Mouse (Mus musculus): ENCODE measurements at regions not wholly inside any gene's neighbourhood (a gene's known extent, or its start where the extent isn't known, plus 50 kb on each side); places are given as distances from the start of the nearest gene placed in this dataset.

DNA sequence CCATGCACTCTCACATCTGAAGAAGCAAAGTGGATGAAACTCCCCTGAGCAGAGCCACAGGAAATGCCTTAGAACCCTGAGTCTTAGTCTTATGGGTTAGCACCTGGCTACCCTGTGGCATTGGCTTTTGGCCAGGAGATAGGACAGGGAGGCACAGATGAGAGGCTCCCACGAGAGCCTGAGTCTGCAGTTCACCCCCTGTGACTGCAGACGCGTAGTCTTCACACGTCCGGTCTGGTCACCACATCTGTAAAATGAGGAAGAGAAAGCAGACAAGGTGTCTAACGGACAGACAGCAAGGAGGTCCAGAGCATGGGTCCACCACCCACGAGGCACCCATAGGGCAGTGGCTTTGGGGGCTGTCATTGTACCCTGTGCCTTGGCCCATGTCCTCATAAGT, 203.2 kb upstream of the Tle3 start:
- 86% methylated on average over 7 of the region's 7 CpGs for WGBS
- H3K9ac ChIP-seq (replicated peaks): no peak overlapping the region
- H3K4me1 ChIP-seq: peaks cover 23% of the 10 kb centered on the region
- no peak for ATAC-seq (ENCODE audit: low FRiP score)
- no peaks in the 10 kb centered on the region for H3K9me3 ChIP-seq (replicated peaks)
- 0 out of 2 replicates have a peak, but pooled peaks cover 5% of the 10 kb centered on the region for H3K27me3 ChIP-seq (replicated peaks)
- no peak overlapping the region for H3K4me2 ChIP-seq
- H3K36me3 ChIP-seq: no peaks in the 10 kb centered on the region
- H3K4me3 ChIP-seq (replicated peaks): no peak overlapping the region
- no peak overlapping the region for H3K27ac ChIP-seq (replicated peaks)

DNA sequence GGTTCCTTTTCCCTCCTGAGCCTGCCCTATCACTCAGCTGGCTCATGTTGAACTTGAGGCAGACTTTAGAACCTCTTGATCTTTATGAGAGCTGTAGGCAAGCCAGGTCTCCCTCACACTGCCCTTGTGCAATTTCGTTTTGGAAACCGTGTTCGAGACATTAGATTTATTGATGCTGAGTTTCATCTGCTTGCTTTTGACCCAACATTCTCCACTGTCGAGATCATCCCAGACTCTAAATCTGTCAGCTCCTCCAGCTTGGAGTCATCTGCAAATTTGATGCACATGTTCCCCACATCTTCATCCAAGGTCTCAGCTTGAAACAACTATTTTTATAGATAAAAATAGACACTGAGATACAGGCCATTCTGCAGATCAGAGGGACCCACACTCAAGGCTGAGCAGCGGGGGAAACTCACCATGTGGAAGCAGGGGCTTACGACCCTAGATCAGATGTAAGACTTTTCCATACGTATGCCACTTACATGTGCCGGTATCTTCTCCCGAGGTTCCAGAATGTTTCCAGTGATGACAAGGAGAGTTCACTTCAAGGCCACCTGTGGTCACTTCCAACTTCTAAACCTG, 202.6 kb upstream of the Tle3 start:
- Histone ChIP-seq H3K27ac (replicated peaks) (no peak overlapping the region), H3K27me3 (replicated peaks) (0 out of 2 replicates have a peak, but pooled peaks cover 5% of the 10 kb centered on the region), H3K9me3 (replicated peaks) (no peaks in the 10 kb centered on the region), H3K36me3 (no peaks in the 10 kb centered on the region), H3K4me2 (no peak overlapping the region), H3K9ac (replicated peaks) (no peak overlapping the region), H3K4me3 (replicated peaks) (no peak overlapping the region), H3K4me1 (peaks cover 17% of the 10 kb centered on the region)
- ATAC-seq (ENCODE audit: low FRiP score): no peak
- WGBS: 89% methylated on average over 9 of the region's 9 CpGs

DNA sequence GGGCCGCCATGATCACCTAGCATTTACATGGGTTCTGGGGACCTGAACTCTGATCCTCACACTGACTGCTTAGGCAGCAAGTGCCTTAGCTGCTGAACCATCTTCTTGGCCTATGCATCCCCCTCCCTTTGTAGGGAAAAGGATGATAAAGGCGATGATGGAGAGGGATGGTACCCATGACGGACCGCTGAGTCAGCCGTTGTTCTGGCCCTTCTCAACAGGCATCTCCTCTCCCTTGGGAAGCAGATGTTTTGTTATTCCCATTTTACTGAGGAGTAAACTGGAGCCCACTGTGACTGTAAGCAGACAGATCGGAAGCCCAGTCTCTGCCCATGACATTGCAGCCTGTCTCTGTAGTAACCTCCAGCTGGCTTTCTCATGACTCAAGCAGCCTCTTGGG, 201.2 kb upstream of the Tle3 start:
- no peak overlapping the region for H3K9ac ChIP-seq (replicated peaks)
- 0 out of 2 replicates have a peak, but pooled peaks cover under 1% of the 10 kb centered on the region for H3K27me3 ChIP-seq (replicated peaks)
- H3K4me2 ChIP-seq: no peak overlapping the region
- H3K4me1 ChIP-seq: peaks cover 12% of the 10 kb centered on the region; the same call in 1 of the 2 replicates
- H3K27ac ChIP-seq (replicated peaks): no peak overlapping the region
- ATAC-seq (ENCODE audit: low FRiP score): no peak
- H3K36me3 ChIP-seq: no peaks in the 10 kb centered on the region
- no peak overlapping the region for H3K4me3 ChIP-seq (replicated peaks)
- 92% methylated on average over 6 of the region's 6 CpGs for WGBS
- no peaks in the 10 kb centered on the region for H3K9me3 ChIP-seq (replicated peaks)

DNA sequence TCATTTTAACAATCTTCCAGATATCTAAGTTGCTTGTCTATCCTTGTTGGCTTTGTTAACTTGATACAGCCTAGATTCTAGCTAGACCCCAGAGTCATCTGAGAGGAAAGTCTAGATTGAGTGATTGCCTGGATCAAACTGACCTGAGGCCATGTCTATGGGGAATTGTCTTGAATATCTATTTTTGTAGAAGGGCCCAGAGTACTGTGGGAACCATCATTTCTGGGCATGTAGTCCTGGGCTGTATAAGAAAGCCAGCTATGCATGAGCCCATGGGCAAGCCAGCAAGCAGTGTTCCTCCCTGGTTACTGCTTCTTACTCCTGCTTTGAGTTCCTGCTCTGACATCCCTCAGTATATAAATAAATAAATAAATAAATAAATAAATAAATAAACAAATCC, 199.7 kb upstream of the Tle3 start:
- Histone ChIP-seq H3K4me3 (replicated peaks) (no peak overlapping the region), H3K27ac (replicated peaks) (no peak overlapping the region), H3K9ac (replicated peaks) (no peak overlapping the region), H3K4me1 (peaks cover 12% of the 10 kb centered on the region; the same call in 1 of the 2 replicates), H3K27me3 (replicated peaks) (no peaks in the 10 kb centered on the region), H3K9me3 (replicated peaks) (no peaks in the 10 kb centered on the region), H3K4me2 (no peak overlapping the region), H3K36me3 (no peaks in the 10 kb centered on the region)
- no peak for ATAC-seq (ENCODE audit: low FRiP score)

DNA sequence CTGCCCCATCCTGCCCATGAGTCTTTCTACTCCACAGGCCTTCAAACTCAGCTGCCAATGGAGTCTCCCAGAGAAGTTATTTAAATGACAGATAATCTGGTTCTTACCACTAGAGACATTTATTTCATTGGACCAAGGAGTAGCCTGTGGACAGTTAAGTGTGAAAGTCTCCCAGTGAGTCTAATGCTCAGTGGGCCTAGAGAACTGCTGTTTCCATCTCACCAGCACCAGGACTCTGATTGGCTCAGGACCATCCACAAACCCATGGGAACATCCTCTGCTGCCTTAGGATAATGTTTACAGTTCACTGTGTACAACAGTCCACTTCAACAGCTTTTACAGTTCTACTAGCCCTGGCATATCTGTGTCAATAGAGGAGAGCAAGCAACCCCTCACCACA, 198.6 kb upstream of the Tle3 start:
- H3K27me3 ChIP-seq (replicated peaks): no peaks in the 10 kb centered on the region
- H3K27ac ChIP-seq (replicated peaks): no peak overlapping the region
- ATAC-seq (ENCODE audit: low FRiP score): no peak
- peaks cover 8% of the 10 kb centered on the region; the same call in 1 of the 2 replicates for H3K4me1 ChIP-seq
- no peaks in the 10 kb centered on the region for H3K9me3 ChIP-seq (replicated peaks)
- no peak overlapping the region for H3K4me3 ChIP-seq (replicated peaks)
- no peaks in the 10 kb centered on the region for H3K36me3 ChIP-seq
- no peak overlapping the region for H3K4me2 ChIP-seq
- no peak overlapping the region for H3K9ac ChIP-seq (replicated peaks)

DNA sequence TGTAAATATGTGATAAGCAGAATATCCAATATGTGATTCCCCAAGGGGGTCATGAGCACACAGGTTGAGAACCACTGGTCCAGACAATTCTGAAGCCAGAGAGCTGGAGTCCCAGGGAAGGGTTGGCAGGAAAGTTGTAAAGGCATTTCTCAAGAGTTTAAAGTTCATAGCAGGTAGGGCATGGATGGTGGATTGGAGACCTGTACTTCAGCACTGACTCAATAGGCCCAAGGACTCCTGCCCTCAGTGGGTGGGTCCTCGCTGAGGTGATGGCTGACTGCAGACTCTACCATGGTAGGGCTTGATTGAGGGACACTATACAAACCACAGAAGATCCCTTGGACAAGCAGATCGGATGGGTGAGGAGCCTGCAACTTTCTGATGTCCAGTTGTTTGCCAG, 196.8 kb upstream of the Tle3 start:
- Histone ChIP-seq H3K27ac (replicated peaks) (no peak overlapping the region), H3K9me3 (replicated peaks) (no peaks in the 10 kb centered on the region), H3K4me2 (no peak overlapping the region), H3K27me3 (replicated peaks) (no peaks in the 10 kb centered on the region), H3K4me1 (peaks cover 8% of the 10 kb centered on the region; the same call in 1 of the 2 replicates), H3K9ac (replicated peaks) (no peak overlapping the region), H3K4me3 (replicated peaks) (no peak overlapping the region), H3K36me3 (no peaks in the 10 kb centered on the region)
- 96% methylated on average over 2 of the region's 2 CpGs for WGBS
- ATAC-seq (ENCODE audit: low FRiP score): no peak

DNA sequence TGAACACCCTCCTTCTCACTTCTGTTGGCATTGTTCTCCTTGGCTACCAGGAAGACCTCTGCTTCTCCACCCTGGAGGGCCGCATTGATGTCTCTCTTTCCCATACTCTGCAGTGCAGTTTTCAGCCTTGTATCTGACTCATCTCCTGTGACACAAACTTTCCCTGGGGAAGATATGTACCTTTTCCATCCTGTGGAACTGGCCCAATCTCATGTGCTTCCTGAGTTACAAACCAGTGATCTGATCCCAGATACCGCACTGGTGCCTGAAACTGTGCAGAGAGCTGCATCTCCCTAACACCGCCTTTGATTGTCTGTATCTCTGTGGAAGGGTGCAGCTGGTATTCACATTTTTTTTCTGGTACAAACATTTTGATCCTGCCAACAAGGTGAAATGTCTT, 195.3 kb upstream of the Tle3 start:
- no peak overlapping the region for H3K27ac ChIP-seq (replicated peaks)
- no peaks in the 10 kb centered on the region for H3K27me3 ChIP-seq (replicated peaks)
- H3K9ac ChIP-seq (replicated peaks): no peak overlapping the region
- no peak for ATAC-seq (ENCODE audit: low FRiP score)
- no peaks in the 10 kb centered on the region for H3K36me3 ChIP-seq
- 93% methylated on average over 3 of the region's 3 CpGs for WGBS
- H3K4me2 ChIP-seq: no peak overlapping the region
- no peak overlapping the region for H3K4me3 ChIP-seq (replicated peaks)
- H3K9me3 ChIP-seq (replicated peaks): no peaks in the 10 kb centered on the region
- peaks cover 8% of the 10 kb centered on the region; the same call in 1 of the 2 replicates for H3K4me1 ChIP-seq

DNA sequence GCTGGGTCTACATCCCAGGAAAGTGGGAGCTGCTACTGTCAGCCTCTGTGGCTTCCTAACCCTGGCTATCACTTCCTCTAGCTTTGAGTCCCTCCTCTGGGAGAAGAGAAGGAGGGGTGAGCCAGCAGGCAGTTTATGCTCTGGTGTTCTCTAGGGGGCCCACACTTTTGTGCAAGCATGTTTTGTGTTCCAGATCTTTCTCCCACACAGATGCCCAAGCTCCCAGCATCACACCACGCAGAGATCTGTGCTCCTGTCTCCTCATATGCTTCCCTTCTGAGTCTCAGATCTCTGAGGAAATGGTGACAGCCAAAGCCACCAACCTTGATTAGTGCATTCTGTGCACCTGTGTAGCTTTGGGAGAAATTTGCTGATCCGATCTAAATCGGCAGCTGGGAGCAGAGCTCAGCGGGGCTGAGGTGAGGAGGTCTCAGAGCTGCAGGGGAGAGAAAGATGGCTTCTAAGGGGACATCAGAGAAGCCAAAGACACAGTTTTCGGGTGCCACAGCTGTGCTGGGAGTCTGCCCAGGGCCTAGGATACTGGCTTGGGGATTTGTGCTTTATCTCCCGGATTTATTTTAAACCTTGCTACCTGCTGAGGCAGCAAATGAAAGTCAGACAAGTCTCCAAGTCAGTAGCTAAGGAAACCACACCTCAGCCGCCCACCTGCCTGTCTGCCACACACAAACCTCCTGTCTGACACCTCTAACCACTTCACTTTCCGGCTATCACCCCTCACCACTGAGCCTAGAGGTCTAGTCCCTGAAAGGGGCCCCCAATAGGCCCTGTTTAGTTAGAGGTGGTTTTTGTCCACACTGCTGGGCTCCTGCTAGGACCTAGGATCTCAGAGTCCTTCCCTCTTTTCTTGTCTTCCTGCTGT, 185.4 kb upstream of the Tle3 start:
- Histone ChIP-seq H3K9ac (replicated peaks) (no peak overlapping the region), H3K4me2 (no peak overlapping the region), H3K27ac (replicated peaks) (no peak overlapping the region), H3K27me3 (replicated peaks) (no peaks in the 10 kb centered on the region), H3K36me3 (no peaks in the 10 kb centered on the region), H3K4me3 (replicated peaks) (no peak overlapping the region), H3K4me1 (peaks cover 5% of the 10 kb centered on the region; the same call in 1 of the 2 replicates), H3K9me3 (replicated peaks) (no peaks in the 10 kb centered on the region; the same call in 1 of the 2 replicates)
- WGBS: 66% methylated on average over 8 of the region's 8 CpGs
- no peak for ATAC-seq (ENCODE audit: low FRiP score)

DNA sequence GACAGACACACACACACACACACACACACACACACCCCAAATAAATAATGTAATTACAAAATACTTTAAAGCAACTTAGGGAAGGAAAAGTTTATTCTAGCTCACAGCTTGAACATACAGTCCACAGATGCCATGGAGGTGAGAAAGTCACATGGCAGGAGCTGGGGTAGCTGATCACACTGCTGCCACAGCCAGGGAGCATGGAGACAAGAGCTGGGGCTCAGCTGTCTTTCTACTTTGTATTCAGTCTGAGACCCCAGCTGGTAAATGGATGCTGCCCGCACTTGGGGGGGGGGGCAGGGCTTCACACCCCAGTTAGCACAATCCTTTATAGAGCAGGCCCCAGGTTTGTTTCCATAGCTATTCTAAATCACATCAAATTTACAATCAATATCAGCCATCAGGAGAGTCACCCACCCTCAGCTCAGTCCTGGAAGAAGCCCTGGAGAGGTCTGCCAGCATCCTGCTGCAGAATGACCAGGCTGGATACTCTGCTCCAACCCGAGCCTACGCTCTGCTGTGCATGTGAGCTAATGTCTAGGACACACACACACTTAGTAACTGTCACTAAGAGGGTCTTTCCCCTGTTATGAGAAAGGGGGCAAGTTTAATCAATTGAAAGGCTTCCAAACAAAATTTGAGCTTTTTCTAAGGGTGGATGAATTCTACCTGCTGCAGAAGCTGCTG, 184.3 kb upstream of the Tle3 start:
- Histone ChIP-seq H3K4me2 (no peak overlapping the region), H3K27ac (replicated peaks) (0 out of 2 replicates have a peak overlapping the region, but pooled peaks have one; percentile 14), H3K36me3 (no peaks in the 10 kb centered on the region), H3K4me3 (replicated peaks) (no peak overlapping the region), H3K27me3 (replicated peaks) (no peaks in the 10 kb centered on the region), H3K4me1 (peaks cover 5% of the 10 kb centered on the region; the same call in 1 of the 2 replicates), H3K9ac (replicated peaks) (no peak overlapping the region), H3K9me3 (replicated peaks) (no peaks in the 10 kb centered on the region; the same call in 1 of the 2 replicates)
- 35% methylated on average over 3 of the region's 3 CpGs for WGBS
- no peak for ATAC-seq (ENCODE audit: low FRiP score)

DNA sequence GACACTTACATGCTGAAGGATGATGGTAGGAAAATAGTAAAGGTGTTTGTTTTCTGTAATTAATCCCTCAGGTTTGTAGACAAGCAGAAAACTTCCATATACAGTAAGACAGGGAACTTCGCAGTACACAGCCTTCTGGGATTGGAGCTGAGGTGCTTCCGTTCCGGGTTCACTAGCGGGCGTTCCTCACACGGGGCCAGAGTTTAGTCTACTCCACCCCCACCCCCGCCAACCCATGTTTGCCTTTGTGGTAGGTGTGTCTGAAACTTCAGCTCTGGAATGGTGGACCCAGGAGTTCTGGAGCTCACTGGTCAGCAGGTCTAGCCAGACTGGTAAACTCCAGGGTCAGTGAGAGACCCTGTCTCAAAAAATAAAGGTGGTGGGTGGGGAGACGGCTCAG, 182.9 kb upstream of the Tle3 start:
- no peaks in the 10 kb centered on the region for H3K27me3 ChIP-seq (replicated peaks)
- ATAC-seq (ENCODE audit: low FRiP score): no peak
- H3K4me1 ChIP-seq: peaks cover 5% of the 10 kb centered on the region; the same call in 1 of the 2 replicates
- no peaks in the 10 kb centered on the region; the same call in 1 of the 2 replicates for H3K9me3 ChIP-seq (replicated peaks)
- H3K4me3 ChIP-seq (replicated peaks): no peak overlapping the region
- no peak overlapping the region for H3K27ac ChIP-seq (replicated peaks)
- WGBS: 92% methylated on average over 8 of the region's 8 CpGs
- no peaks in the 10 kb centered on the region for H3K36me3 ChIP-seq
- H3K4me2 ChIP-seq: no peak overlapping the region
- H3K9ac ChIP-seq (replicated peaks): no peak overlapping the region

DNA sequence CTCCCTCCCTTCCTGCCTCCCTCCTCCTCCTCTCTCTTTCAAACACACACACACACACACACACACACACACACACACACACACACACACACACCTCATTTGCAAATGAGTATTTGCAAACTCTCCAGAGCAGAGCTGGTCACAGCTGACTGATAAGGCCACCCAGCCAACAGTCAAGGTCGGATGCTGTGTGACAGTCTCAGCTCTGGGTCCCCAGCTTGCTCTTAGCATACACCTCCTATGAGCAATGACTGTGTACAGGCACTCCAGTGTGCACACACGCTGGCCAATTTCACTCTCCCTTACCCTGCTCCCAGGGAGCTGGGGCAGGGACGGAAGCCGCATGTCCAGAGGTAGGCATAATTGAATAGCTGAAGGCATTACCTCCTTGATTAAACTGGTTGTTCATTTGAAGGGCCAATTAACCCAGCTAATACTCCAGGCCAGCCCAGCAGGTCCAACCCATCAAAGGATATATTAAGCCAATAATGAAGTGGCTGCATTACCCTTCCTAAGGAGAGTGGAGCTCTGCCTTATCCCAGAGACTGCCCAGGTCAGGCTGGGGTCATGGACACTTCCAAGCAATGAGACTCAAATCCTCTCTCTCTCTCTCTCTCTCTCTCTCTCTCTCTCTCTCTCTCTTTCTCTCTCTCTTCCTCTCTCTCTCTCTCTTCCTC, 173.0 kb upstream of the Tle3 start:
- Histone ChIP-seq H3K27me3 (replicated peaks) (0 out of 2 replicates have a peak, but pooled peaks cover under 1% of the 10 kb centered on the region), H3K36me3 (no peaks in the 10 kb centered on the region), H3K9ac (replicated peaks) (no peak overlapping the region), H3K27ac (replicated peaks) (no peak overlapping the region; the same call in 1 of the 2 replicates), H3K4me1 (peaks cover 12% of the 10 kb centered on the region), H3K9me3 (replicated peaks) (no peaks in the 10 kb centered on the region), H3K4me2 (no peak overlapping the region), H3K4me3 (replicated peaks) (no peak overlapping the region)
- WGBS: 26% methylated on average over 4 of the region's 4 CpGs
- no peak for ATAC-seq (ENCODE audit: low FRiP score)
